Mouse (Mus musculus) Muller cell, postnatal 12 days (primary cell): ENCODE results near the gene Ccnb1.
"Not testable (repeated sequence)": the region's sequence is repeated elsewhere in the genome, so short reads cannot be mapped to it uniquely, and the experiment has no call there.

Experiments
- DNase-seq: peaks from one replicate; pipeline ENCODE4 v3.0.0-alpha.2; 2015; ENCODE audit errors: inconsistent ontology term

Gene Ccnb1

DNA sequence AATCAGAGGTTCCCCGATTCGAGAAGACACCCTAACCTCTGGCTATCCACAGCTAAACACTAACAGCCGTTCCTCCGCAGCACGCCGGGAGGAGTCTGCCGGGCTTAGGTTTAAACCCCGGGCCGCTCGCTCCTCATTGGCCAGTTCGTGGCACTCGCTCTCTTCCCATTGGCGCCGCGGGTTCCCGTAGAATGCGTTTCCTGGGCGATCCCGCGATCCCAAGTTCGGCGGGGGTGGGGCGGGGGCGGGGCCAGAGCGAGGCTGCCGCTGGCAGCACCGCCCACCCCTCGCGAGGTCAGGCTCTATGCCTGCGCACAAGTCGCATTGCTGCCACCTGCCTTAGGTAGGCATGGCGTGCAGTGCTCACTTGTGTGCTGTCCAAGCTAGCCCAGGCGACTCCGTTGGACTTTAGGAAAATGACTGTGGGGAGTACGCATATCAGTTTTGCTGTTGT, at the start of gene Ccnb1:
Gene Ccnb1, minus strand, starts transcription at position 157 of the 454 bp plus-strand sequence.
- peak; percentile 96 for DNase-seq

GRCm38 (mm10) chr13:100834777-100835176, 48.4 kb upstream of the Ccnb1 start:
- DNase-seq = no peak

DNA sequence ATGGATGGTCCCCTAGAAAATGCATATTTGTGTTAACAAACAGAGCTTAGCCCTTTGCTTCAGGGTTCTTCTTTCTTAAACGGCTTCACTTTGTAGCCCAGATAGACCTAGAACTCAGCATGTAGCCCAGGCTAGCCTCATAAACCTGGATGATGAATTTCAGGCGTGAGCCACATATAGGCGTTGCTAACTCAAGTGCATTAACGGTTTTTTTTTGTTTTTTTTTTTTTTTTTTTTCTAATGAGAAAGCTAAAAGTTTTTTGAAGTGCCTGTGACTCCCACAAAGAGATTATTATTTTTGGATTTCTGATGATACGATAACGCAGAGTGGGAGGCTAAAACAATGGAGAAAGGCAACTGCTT, 47.3 kb upstream of the Ccnb1 start:
- no peak for DNase-seq

- peak; percentile 100 for DNase-seq
These were observed 46.6 kb upstream of the Ccnb1 start, which contains the start of gene Slc30a5 for GRCm38 (mm10) chr13:100832741-100833639. Gene Slc30a5, minus strand, starts transcription at chr13:100833427.

GRCm38 (mm10) chr13:100832188-100832587, 45.8 kb upstream of the Ccnb1 start:
- peak; percentile 11 for DNase-seq

GRCm38 (mm10) chr13:100831123-100831522, 44.8 kb upstream of the Ccnb1 start:
- no peak for DNase-seq

GRCm38 (mm10) chr13:100825627-100826410, 39.4 kb upstream of the Ccnb1 start:
- no peak for DNase-seq

- DNase-seq = no peak
These were observed 38.5 kb upstream of the Ccnb1 start for GRCm38 (mm10) chr13:100824916-100825315.

GRCm38 (mm10) chr13:100824306-100824705, 37.9 kb upstream of the Ccnb1 start:
- DNase-seq = no peak

- no peak for DNase-seq
These were observed 37.5 kb upstream of the Ccnb1 start for GRCm38 (mm10) chr13:100823863-100824262.

- DNase-seq = no peak
These were observed 28.1 kb upstream of the Ccnb1 start for GRCm38 (mm10) chr13:100814451-100814850.

GRCm38 (mm10) chr13:100805776-100806175, 19.4 kb upstream of the Ccnb1 start:
- DNase-seq = no peak

DNA sequence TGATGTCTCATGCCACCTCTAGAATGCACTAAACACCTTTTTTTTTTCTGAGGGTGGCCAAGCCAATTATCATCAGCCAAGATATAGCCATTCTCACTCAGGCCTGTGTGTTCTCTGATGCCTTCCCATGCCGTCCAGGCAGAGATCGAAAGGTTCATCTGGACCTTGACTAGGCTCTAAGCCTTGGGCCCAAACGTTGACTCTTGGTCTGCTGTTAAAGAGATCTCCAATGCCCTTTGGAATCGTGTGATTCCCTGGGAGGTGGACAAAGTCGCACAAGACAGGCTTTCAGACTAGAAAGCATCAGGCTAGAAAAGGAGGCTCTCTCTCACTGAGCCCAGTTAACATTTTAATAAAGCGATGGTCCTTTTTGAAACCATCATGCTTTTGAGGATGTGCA, 10.8 kb upstream of the Ccnb1 start:
- no peak for DNase-seq

DNA sequence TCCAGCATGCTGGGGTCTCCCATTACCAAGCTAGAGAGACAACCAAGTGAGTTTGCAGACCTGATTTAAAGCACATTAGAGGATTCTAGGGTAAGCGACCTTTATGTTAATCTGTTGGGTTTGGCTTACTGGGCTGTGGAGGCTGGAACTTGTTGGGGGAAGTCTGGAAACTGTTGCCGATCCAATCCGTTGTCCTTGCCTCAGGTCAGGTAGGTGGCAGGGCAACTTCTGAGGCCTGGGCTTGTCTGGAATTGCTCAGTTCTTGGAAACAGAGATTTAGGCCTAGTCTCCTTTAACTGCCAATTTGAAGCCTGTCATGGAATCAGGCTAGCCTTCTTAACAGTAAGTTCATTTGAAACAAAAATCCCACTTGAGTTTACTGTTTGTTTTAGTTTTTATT, 2.7 kb upstream of the Ccnb1 start:
- DNase-seq = no peak

DNA sequence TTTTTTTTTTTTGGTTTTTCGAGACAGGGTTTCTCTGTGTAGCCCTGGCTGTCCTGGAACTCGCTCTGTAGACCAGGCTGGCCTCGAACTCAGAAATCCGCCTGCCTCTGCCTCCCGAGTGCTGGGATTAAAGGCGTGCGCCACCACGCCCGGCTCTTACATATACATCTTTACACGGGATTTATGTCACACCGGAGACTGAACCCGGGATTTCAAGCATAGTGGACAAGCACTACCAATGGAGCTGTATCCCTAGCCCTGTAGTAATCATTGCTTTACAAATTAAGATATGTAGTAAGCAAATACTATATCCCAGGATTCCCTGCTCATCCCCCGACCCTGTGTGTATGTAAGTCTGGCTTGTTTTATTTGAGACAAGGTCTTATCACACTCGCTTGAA, 1.7 kb upstream of the Ccnb1 start:
- DNase-seq = not testable (repeated sequence)

GRCm38 (mm10) chr13:100787316-100788010, 1.1 kb upstream of the Ccnb1 start:
- DNase-seq = no peak

DNA sequence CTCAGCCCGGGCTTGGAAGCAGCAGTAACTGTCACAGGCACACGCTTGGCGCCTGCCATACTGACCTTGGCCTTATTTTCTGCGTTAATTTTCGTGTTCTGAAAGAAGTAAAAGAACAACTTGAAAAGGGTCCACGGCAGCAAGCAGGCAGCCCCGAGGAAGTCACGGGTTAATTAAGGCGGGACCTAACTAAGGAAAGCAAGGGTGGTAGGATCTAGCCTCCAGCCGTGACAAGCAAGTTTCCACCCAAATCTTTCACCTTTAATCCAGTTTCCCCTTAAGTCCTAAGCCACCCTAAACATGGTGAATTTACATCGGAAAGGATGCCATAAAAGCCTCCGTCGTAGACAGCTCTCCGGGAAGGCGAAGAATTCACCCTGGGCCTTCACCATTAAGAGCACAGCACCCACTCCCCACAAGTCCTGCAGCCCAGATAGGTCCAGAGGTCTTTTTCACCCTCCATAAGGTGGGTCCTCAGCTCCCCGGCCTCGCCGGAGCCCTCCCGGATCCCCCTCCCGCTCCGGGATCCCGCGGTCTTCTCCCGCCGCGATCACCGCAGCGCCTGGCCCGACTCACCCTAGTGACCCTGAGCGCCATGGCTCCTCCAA, 460 bp downstream of the Ccnb1 start:
- peak; percentile 24 for DNase-seq

GRCm38 (mm10) chr13:100777491-100777890, 8.9 kb downstream of the Ccnb1 start:
- DNase-seq = no peak

DNA sequence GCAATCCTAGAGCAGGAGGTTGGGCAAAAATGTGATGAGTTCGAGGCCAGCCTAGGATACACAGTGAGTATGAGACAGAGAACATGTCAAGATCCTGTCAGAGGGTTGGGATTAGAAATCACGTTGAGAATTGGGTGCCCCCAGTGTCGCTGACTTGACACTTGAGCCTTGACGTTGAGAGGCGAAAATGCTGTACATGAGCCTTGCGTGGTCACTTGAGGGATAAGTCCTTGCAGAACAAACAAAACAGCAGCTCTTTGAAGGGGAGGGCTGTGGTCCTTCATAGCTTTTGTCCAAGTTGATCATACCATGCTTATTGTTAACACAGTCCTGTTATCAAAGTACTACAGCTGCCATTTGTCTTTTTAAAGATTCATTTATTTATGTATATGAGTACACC, 9.7 kb downstream of the Ccnb1 start:
- no peak for DNase-seq

GRCm38 (mm10) chr13:100776056-100776419, 10.3 kb downstream of the Ccnb1 start:
- DNase-seq = no peak

DNA sequence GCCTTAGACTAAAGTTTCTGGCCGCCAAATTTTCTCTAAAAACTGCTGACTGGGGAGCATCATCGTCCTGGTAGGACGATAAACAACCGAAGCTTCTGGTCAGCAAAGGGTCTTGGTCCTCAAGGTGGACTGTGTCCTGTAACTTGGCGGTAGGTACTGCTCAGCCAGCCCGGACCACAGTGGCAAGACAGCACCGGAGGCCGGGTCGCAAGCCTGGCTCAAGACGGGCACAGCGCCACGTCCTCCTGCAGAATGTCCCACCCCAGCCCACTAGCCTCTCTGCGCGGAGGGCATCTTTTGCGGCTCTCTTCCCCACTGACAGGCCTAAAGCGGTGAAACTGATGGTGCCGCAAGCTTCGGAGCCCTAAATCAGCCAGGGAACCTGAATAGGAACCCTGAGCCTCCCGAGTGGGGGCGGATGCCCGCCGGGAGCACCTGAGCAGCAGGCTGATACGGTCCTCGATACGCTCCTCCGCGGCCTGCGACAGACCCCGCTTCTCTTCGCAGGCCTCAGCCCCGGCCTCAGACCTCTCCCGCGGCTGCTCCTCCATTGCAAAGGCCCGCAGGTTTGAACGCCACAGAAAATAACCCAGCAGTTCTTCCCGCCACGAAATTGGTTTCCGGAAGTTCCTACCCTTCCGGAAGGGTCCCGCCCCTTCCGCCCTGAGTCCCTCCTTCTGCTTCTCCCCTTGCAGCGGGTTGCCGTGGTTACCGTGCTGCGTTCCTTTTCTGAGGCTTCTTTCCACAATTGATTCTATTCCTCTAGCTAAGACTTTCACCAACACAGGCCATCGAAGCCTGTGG, 10.9 kb downstream of the Ccnb1 start, which contains the start of gene Cenph:
Gene Cenph, minus strand, starts transcription at position 648 of the 804 bp plus-strand sequence.
- peak; percentile 91 for DNase-seq
